9 mouse cellular contexts compared by ENCODE assay signal in genomic region chr17:5872506-5872905, GRCm38 (mm10). TPM values are rescaled to one million over a fixed set of nuclear protein-coding genes. Genes with fewer than 3 reads are reported as not detected.
DNase-seq lines count a peak whose midpoint lies in the region; ATAC-seq lines count a peak whose summit lies in the region.
"Had no signal": no experiment of that assay in that cellular context is flagged by ENCODE, and none has a peak within 500 bp of the region (broad histone marks: within the 10 kb centered on the region; RNA-seq: fewer than 3 reads in every experiment).

No protein-coding gene starts in this region.

- no peak for DNase-seq in forebrain, embryonic 10.5 days (ENCODE audit: extremely low spot score, low spot score)
- peak; percentile 58 for DNase-seq in NIH3T3 (ENCODE audit: low read depth)
- DNase-seq in embryonic facial prominence, embryonic 11.5 days (ENCODE audit: low spot score): peak; percentile 17
- peak; percentile 23 for DNase-seq in heart, postnatal 25 days (ENCODE audit: low spot score)
- DNase-seq in right cerebral cortex, postnatal 10 days (ENCODE audit: low spot score in 2 of 2): peak; percentile 75 to 77
- no peak for DNase-seq in layer of hippocampus, postnatal 36 days

- intact Hi-C loops in heart, postnatal 25 days (cut with DNase I): no loop called here

- H3K4me1 ChIP-seq in forebrain, embryonic 10.5 days: peaks cover 4% of the 10 kb centered on the region
- no peaks in the 10 kb centered on the region for H3K4me1 ChIP-seq in forebrain, embryonic 15.5 days
- no peaks in the 10 kb centered on the region for H3K4me1 ChIP-seq in embryonic facial prominence, embryonic 11.5 days (ENCODE audit: control insufficient read depth, insufficient read depth, low read length)
- H3K4me1 ChIP-seq in limb, embryonic 15.5 days: peaks cover 22% of the 10 kb centered on the region

- 0 out of 2 replicates have a peak overlapping the region, but pooled peaks have one; percentile 48 for H3K27ac ChIP-seq in forebrain, embryonic 10.5 days
- no peak overlapping the region for H3K27ac ChIP-seq in forebrain, embryonic 15.5 days (replicated peaks)
- no peak overlapping the region for H3K27ac ChIP-seq in embryonic facial prominence, embryonic 11.5 days (replicated peaks; ENCODE audit: low read depth, low read length)
- peak overlapping the region; percentile 5; the same call in 1 of the 2 replicates for H3K27ac ChIP-seq in limb, embryonic 15.5 days
- H3K27ac ChIP-seq: liver, embryonic 15.5 days had no signal

- no peak overlapping the region for H3K4me3 ChIP-seq in forebrain, embryonic 10.5 days
- no peak overlapping the region for H3K4me3 ChIP-seq in forebrain, embryonic 15.5 days
- H3K4me3 ChIP-seq in embryonic facial prominence, embryonic 11.5 days (ENCODE audit: low read depth, low read length): no peak overlapping the region
- H3K4me3 ChIP-seq in limb, embryonic 15.5 days: no peak overlapping the region
- H3K4me3 ChIP-seq: liver, embryonic 15.5 days had no signal

- no peaks in the 10 kb centered on the region for H3K36me3 ChIP-seq in forebrain, embryonic 10.5 days (replicated peaks)
- no peaks in the 10 kb centered on the region for H3K36me3 ChIP-seq in forebrain, embryonic 15.5 days
- H3K36me3 ChIP-seq in embryonic facial prominence, embryonic 11.5 days (replicated peaks; ENCODE audit: control insufficient read depth, insufficient read depth, low read depth, low read length): no peaks in the 10 kb centered on the region
- no peaks in the 10 kb centered on the region for H3K36me3 ChIP-seq in limb, embryonic 15.5 days
- H3K36me3 ChIP-seq: liver, embryonic 15.5 days had no signal

- H3K27me3 ChIP-seq in forebrain, embryonic 10.5 days (ENCODE audit: poor library complexity, severe bottlenecking): no peaks in the 10 kb centered on the region
- no peaks in the 10 kb centered on the region for H3K27me3 ChIP-seq in forebrain, embryonic 15.5 days
- H3K27me3 ChIP-seq in embryonic facial prominence, embryonic 11.5 days (ENCODE audit: control insufficient read depth, insufficient read depth, low read length): no peaks in the 10 kb centered on the region
- H3K27me3 ChIP-seq in limb, embryonic 15.5 days: no peaks in the 10 kb centered on the region
- H3K27me3 ChIP-seq: liver, embryonic 15.5 days had no signal

- no peak overlapping the region for H3K9ac ChIP-seq in forebrain, embryonic 15.5 days (replicated peaks)
- H3K9ac ChIP-seq in embryonic facial prominence, embryonic 11.5 days (replicated peaks; ENCODE audit: low read length): no peak overlapping the region
- no peak overlapping the region for H3K9ac ChIP-seq in limb, embryonic 15.5 days
- H3K9ac ChIP-seq: liver, embryonic 15.5 days had no signal

- H3K9me3 ChIP-seq in forebrain, embryonic 10.5 days: no peaks in the 10 kb centered on the region
- H3K9me3 ChIP-seq in forebrain, embryonic 15.5 days: no peaks in the 10 kb centered on the region
- no peaks in the 10 kb centered on the region for H3K9me3 ChIP-seq in embryonic facial prominence, embryonic 11.5 days (replicated peaks; ENCODE audit: control insufficient read depth, low read length)
- no peaks in the 10 kb centered on the region for H3K9me3 ChIP-seq in limb, embryonic 15.5 days
- H3K9me3 ChIP-seq: liver, embryonic 15.5 days had no signal

- 84% methylated on average over 12 of the region's 12 CpGs for WGBS in forebrain, embryonic 10.5 days
- WGBS in forebrain, embryonic 15.5 days: 47% methylated on average over 12 of the region's 12 CpGs
- 70% methylated on average over 12 of the region's 12 CpGs for WGBS in embryonic facial prominence, embryonic 11.5 days
- WGBS in limb, embryonic 15.5 days: 33% methylated on average over 12 of the region's 12 CpGs

- H3K4me2 ChIP-seq in forebrain, embryonic 15.5 days (replicated peaks): no peak overlapping the region
- H3K4me2 ChIP-seq in embryonic facial prominence, embryonic 11.5 days (ENCODE audit: low read depth, low read length): no peak overlapping the region
- H3K4me2 ChIP-seq in limb, embryonic 15.5 days: no peak overlapping the region
- H3K4me2 ChIP-seq: liver, embryonic 15.5 days had no signal

- no peak; the same call in 1 of the 2 replicates for ATAC-seq in forebrain, embryonic 15.5 days (replicated peaks)
- ATAC-seq in embryonic facial prominence, embryonic 11.5 days (replicated peaks; ENCODE audit: insufficient number of reproducible peaks, low FRiP score, low TSS enrichment, low read depth): no peak
- 0 out of 2 replicates have a peak, but pooled peaks have one; percentile 52 for ATAC-seq in limb, embryonic 15.5 days (ENCODE audit: insufficient number of reproducible peaks, low FRiP score, low TSS enrichment, low read depth)

RNA-seq across cellular contexts. Expression of gene Snx9, which starts 31.4 kb away (rescaled TPM):
- 12.9 and 14.8 TPM in 2 replicates for polyA plus RNA-seq in forebrain, embryonic 10.5 days (2016; fragmentation: Nextera tagmentation; extraction: Ambion mirVana)
- 5.9 and 6.9 TPM in 2 replicates for polyA plus RNA-seq in forebrain, embryonic 15.5 days (2015; fragmentation: Nextera tagmentation; extraction: Ambion mirVana)
- 30.4 and 31.2 TPM in 2 replicates for polyA plus RNA-seq in embryonic facial prominence, embryonic 11.5 days (2014; fragmentation: Nextera tagmentation; extraction: Ambion mirVana)
- 10 to 100 TPM; 30.9 to 33.2 TPM for total RNA-seq in heart, postnatal 25 days (2021)
- 33.7 and 34.9 TPM in 2 replicates for polyA plus RNA-seq in limb, embryonic 15.5 days (2015; fragmentation: Nextera tagmentation; extraction: Ambion mirVana)
- total RNA-seq in layer of hippocampus, postnatal 36 days (2021): 10 to 100 TPM; 13.8 to 14.7 TPM

Comparison
In these comparisons a context has a peak if more than half of its experiments do, and no peak if none do; other contexts are left out.
1. H3K27ac ChIP-seq: peak in forebrain, embryonic 10.5 days (single experiment) and limb, embryonic 15.5 days (single experiment); none in forebrain, embryonic 15.5 days (single experiment) and embryonic facial prominence, embryonic 11.5 days (single experiment).
2. DNase-seq: peak in NIH3T3 (single experiment), embryonic facial prominence, embryonic 11.5 days (single experiment), heart, postnatal 25 days (single experiment) and right cerebral cortex, postnatal 10 days (2 of 2); none in forebrain, embryonic 10.5 days (single experiment) and layer of hippocampus, postnatal 36 days (0 of 2).